Mouse (Mus musculus): ENCODE results near the gene Trp63.

The Trp63 gene

DNA sequence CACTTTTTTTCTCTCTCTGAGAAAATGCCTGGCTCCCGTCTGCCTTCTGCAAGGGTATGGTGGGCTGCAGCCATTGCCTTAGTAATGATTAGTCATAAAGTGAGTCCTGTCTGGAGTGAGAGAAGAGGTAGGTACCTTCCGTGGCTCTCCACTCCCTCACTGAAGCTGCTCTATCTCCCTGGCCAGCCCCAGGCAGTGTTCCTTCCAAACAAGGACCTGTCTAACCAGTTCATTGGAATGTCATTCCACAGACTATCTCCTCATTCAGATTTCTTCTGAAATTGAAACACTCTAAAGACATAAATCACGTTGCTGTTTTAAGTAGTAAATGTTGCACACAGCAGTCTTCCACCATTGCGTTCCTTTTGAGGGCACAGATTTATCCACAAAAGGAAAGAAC, 96.4 kb downstream of the Trp63 start:
- no peak for DNase-seq (ENCODE audit: low spot score in 2 of 2)

GRCm38 (mm10) chr16:25784246-25784645, 100.7 kb downstream of the Trp63 start:
- no peak for DNase-seq (ENCODE audit: low spot score in 2 of 2)

DNA sequence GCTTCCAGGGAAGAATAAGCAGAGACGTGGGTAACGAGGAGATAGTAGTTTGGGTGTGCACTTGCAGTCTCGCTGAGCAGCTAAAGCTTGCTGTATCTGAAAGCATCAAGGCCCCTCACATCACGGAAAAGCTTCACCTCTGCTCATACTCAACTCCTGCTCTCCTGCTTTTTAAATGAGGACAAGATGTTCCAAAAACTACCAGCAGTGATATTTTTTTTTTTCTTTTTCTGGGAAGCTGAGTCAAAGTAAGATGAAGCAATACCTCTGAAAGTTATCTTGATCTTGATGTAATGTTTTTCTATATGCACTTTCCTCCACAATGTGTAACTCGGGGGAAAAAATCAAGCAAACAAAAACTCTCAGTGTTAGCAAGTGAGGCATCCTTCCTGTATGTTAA, 102.9 kb downstream of the Trp63 start:
- no peak for DNase-seq (ENCODE audit: low spot score in 2 of 2)

DNA sequence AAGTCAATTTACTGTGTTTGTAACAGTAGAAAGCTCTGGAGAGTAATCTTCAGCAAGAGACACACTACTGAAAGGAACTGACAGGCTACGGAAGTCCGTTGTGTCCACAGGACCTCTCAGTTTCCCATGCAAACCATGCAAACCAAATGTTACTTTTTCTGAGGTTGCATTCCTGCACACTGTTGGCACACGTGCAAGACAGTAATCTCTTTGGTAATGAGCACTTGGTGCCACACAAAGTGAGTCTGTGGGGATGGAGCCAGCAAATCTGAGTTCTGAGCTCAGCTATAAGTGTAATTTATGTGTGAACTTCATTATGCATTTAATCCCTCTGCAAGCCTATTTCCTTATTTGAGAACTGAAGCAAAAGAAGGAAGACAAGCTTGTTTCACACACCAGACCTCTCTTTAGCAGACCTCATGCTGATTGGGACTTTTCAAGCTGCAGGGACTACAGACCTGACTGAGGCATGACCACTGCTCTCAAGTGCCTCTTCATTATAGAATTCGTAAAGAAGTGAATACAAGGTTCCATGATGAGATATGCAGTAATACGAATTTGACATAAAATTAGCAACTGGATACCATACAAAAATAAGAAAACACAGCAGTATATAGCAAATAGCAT, 109.2 kb downstream of the Trp63 start:
- no peak for DNase-seq (ENCODE audit: low spot score in 2 of 2)

- no peak for DNase-seq (ENCODE audit: low spot score in 2 of 2)
Measured at GRCm38 (mm10) chr16:25797732-25798294, 114.2 kb downstream of the Trp63 start.

- no peak for DNase-seq (ENCODE audit: low spot score in 2 of 2)
Measured at GRCm38 (mm10) chr16:25799618-25800017, 116.1 kb downstream of the Trp63 start.

DNA sequence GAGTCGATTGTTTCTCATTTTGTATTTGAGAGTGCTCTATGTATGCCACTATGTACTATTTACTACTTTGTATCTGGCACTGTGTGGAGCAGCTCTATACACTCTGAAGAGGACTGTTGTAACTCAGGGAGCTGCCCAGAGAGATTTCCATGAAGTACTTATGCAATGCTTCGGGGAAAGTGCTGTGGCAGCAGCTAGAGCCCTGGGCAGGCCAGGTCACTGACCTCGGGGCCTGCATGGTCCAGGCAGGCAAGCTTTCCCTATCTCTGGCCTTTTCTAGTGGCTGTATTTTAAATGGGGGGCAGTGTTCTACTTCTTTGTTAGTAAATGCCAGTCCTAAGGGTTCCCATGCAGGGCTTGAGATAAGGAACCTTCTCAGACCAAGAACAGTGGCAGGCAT, 121.4 kb downstream of the Trp63 start:
- no peak for DNase-seq (ENCODE audit: low spot score in 2 of 2)

DNA sequence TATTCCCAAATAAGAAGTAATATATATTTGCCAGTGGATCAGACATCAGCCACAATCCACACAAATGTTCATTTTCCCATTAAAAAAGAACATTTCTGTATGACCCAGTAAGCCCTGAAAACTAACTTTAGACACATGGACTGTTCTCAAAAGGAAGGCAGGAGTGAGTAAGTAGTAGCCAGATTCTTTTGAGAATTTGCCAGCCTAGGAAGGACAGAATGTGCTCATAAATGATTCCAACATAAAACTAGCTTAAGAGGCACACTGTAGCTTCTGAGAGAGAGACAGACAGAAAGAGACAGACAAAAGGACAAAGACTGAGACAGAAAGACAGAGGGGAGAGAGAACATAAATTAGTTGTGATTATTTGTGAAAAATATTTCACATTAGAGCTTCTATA, 123.6 kb downstream of the Trp63 start:
- no peak for DNase-seq (ENCODE audit: low spot score in 2 of 2)

GRCm38 (mm10) chr16:25817753-25818624, 134.4 kb downstream of the Trp63 start:
- DNase-seq (ENCODE audit: low spot score in 2 of 2) = no peak

GRCm38 (mm10) chr16:25826016-25826415, 142.5 kb downstream of the Trp63 start:
- no peak for DNase-seq (ENCODE audit: low spot score in 2 of 2)

DNA sequence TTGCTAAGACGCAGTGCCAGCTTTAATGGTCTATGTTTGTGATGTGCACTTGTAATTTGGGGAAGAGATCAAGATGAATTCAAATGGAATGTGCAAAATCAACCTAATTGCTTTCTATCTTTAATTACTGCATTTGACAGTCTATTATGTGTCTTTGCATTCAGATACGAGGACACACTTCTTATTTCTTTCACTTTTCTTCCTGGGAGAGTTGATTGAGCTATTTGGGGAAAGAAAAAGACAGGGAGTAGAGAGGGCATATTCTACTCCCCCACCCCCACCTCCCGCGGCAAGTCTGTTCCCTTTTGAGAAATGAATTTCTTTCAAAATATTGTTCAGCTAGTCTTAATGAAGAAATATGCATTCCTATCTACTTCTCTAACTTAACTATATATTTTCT, 149.0 kb downstream of the Trp63 start:
- no peak for DNase-seq (ENCODE audit: low spot score in 2 of 2)

- DNase-seq (ENCODE audit: low spot score in 2 of 2) = no peak
Measured at GRCm38 (mm10) chr16:25835301-25835700, 151.7 kb downstream of the Trp63 start.

DNA sequence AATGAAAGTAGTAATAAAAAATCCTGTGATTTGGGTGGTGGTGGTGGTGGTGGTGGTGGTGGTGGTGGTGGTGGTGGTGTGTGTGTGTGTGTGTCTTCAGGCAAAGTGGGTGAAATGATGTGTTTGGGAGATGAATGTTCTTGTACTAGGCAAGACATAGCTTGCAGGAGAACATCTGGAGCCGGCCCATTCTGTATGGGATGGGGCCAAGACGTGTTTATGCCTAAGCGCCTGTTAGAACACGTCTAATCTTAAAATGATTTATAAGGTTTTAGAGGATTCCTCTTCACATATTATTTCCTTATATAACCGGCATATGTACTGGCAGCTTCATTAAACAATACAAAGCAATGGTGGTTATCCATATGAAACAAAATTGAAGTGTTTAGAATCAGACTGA, 152.2 kb downstream of the Trp63 start:
- DNase-seq (ENCODE audit: low spot score in 2 of 2) = no peak

GRCm38 (mm10) chr16:25842996-25843395, 159.4 kb downstream of the Trp63 start:
- DNase-seq (ENCODE audit: low spot score in 2 of 2) = no peak

- DNase-seq (ENCODE audit: low spot score in 2 of 2) = no peak
Measured at GRCm38 (mm10) chr16:25843625-25844024, 160.1 kb downstream of the Trp63 start.

- no peak for DNase-seq (ENCODE audit: low spot score in 2 of 2)
Measured at GRCm38 (mm10) chr16:25846611-25847010, 163.0 kb downstream of the Trp63 start.

DNA sequence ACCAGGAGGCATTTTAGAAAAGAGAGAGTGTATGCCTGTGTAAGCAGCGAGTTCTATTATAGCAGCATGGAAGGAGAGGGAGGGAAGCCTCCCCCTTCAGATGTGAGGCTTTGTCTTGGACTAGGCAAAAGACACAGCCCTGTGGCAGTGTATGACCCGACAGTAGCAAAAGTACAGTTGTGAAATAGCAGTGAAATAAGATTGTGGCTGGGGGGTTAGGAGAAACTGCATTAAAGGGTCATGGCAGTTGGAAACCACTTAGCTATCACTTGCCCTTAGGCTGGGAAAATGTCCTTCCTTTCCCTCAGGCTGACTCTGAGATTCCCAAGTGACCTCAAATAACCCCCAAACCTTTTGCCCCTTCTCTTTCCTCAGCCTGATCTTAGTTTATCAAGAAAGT, 164.9 kb downstream of the Trp63 start:
- DNase-seq (ENCODE audit: low spot score in 2 of 2) = no peak

DNA sequence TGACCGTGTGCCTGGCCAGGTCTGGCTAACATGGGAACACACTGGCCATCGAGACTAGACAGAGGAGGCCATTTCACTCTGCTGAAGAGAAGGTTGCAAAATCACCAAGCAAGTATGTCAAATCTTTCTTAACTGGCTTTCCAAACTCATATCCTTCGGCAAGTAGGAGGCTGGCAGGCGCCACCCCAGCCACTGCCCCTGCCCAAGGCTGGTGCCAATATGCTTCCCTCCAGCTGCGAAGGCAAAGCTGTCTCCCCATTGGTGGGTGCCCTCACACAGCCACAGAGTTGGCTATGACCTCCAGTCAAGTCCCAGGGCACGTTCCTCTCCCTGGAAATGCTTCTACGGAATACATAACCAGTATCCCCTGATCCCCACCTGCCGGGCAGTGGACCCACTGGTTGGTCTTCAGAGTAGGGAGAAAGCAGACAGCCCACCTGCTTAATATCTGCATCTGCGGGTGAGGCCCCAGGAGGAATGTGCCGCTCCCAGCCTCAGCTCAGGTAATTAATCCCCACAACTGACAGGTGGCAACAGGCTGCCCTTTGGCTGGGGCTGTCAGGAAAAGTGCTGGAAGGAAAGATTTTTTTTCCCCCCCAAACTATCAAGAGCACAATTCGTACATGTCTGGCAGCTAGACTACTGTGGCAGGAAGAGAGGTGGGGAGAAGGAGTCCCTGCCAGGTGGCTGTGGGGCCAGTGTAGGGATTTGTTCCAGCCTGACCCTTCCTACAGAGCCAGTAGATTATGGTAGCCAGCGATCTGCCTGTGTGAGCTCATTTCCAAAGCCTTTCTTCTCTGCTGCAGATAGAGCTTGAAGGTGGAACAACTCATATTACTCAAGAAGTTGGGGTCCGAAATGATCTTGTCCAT, 166.3 kb downstream of the Trp63 start:
- DNase-seq (ENCODE audit: low spot score in 2 of 2) = no peak

GRCm38 (mm10) chr16:25860731-25861505, 177.4 kb downstream of the Trp63 start:
- no peak for DNase-seq (ENCODE audit: low spot score in 2 of 2)

GRCm38 (mm10) chr16:25865096-25865869, 181.7 kb downstream of the Trp63 start:
- no peak for DNase-seq (ENCODE audit: low spot score in 2 of 2)

All from spleen, postnatal 14 days (tissue).